Mouse (Mus musculus) bone marrow macrophage, adult 2 months (primary cell): ENCODE measurements around the gene Olfr480. TPM values are rescaled to one million over a fixed set of nuclear protein-coding genes. Genes with fewer than 3 reads are reported as not detected.

Experiments
- H3K27ac ChIP-seq: 2 replicates; pipeline ENCODE4 v1.5.1; 2012; ENCODE audit warnings: low read depth, low read length; ENCODE audit not compliant: insufficient read depth
- H3K4me1 ChIP-seq: 2 replicates; pipeline ENCODE4 v1.6.1; 2012; ENCODE audit warnings: low read length; ENCODE audit not compliant: control insufficient read depth, insufficient read depth
- H3K4me3 ChIP-seq: 2 replicates; pipeline ENCODE4 v1.5.1; 2012; ENCODE audit warnings: mild to moderate bottlenecking, low read length, moderate library complexity; ENCODE audit not compliant: insufficient read depth
- CTCF ChIP-seq: IDR thresholded peaks from 2 replicates; pipeline ENCODE4 v1.5.1; 2012; ENCODE audit warnings: low read depth, mild to moderate bottlenecking, low read length, moderate library complexity
- POLR2A ChIP-seq: IDR thresholded peaks from 2 replicates; pipeline ENCODE4 v1.6.1; 2012; ENCODE audit warnings: mild to moderate bottlenecking, low read depth, low read length, borderline replicate concordance
- polyA plus RNA-seq: library from polyadenylated mRNA; stranded (reverse); fragments of >200 nt; gene quantifications from 2 replicates; pipeline ENCODE4 v1.2.4, GENCODE M21; 2012; ENCODE audit not compliant: missing spikeins, insufficient read depth, insufficient read length

Gene Olfr480
- not detected in 2 replicates for polyA plus RNA-seq

- H3K27ac ChIP-seq = no peak within 1 kb of the TSS
- TF ChIP-seq CTCF = no peak
- TF ChIP-seq POLR2A = no peak
- no peaks in the 10 kb centered on the region for H3K4me1 ChIP-seq
- H3K4me3 ChIP-seq = no peak within 1 kb of the TSS
Measured at GRCm38 (mm10) chr7:108067246-108067645, at the start of gene Olfr480. TSS of gene Olfr480 (minus strand) at chr7:108067346.

DNA sequence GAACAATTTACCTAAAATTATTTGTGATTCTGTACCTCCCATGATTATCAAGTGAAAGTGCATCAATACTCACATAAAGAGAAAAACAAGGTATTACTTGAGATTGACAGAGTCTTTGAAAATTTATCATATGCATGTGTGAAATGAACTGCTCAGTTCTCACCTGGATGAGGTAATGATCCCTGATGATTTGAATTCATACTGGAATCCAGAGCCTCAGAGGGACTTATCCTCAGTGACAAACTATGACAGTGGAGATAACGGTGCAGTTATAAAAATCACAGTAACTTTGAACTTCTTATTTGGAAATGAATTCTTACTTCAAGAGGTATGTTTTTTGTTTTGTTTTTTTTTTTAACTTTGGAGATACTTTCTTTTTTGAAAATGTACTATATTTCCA lies 33.4 kb upstream of the Olfr480 start, which contains the start of gene Olfr483:
TSS of gene Olfr483 (plus strand) at position 301 of the 400 bp plus-strand sequence.
- Histone ChIP-seq H3K4me3 (no peak within 1 kb of the TSS), H3K27ac (no peak within 1 kb of the TSS)
- TF ChIP-seq CTCF (no peak), POLR2A (no peak)

GRCm38 (mm10) chr7:108097486-108097885 lies 30.3 kb upstream of the Olfr480 start, which contains the start of gene Olfr482:
TSS of gene Olfr482 (minus strand) at chr7:108097586.
- H3K27ac ChIP-seq = no peak within 1 kb of the TSS
- TF ChIP-seq CTCF = no peak
- TF ChIP-seq POLR2A = no peak
- H3K4me1 ChIP-seq = no peaks in the 10 kb centered on the region

More for the DNA sequence above, 33.4 kb upstream of the Olfr480 start, which contains the start of gene Olfr483:
- no peaks in the 10 kb centered on the region for H3K4me1 ChIP-seq

DNA sequence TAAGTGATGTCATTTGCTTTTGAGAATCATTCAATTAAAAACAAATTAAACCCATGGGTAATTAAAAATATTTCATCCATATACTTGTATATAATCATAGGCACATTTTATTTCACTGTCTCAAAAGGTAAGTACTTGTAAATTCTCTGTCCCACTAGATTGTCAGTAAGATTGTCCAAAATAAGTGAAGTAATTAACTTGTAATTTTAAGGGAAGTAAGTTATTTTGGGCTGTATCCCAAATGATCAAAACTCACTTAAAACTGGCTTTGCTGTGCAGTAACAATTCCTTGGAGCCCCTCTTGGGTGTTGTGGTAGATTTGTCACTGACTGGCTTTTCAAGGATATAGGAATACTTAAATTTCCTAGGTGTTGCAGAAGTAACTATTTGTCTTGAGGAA lies 12.4 kb upstream of the Olfr480 start, which contains the start of gene Olfr481:
TSS of gene Olfr481 (plus strand) at position 301 of the 400 bp plus-strand sequence.
- H3K27ac ChIP-seq = no peak within 1 kb of the TSS
- TF ChIP-seq CTCF = no peak
- TF ChIP-seq POLR2A = no peak
- no peak within 1 kb of the TSS for H3K4me3 ChIP-seq
- no peaks in the 10 kb centered on the region for H3K4me1 ChIP-seq

More at GRCm38 (mm10) chr7:108097486-108097885, 30.3 kb upstream of the Olfr480 start, which contains the start of gene Olfr482:
- H3K4me3 ChIP-seq = no peak within 1 kb of the TSS

GRCm38 (mm10) chr7:108050393-108050792 lies 16.8 kb downstream of the Olfr480 start, which contains the start of gene Olfr479:
TSS of gene Olfr479 (plus strand) at chr7:108050693.
- TF ChIP-seq CTCF (no peak), POLR2A (no peak)
- no peak within 1 kb of the TSS for H3K4me3 ChIP-seq
- no peak within 1 kb of the TSS for H3K27ac ChIP-seq
- no peaks in the 10 kb centered on the region for H3K4me1 ChIP-seq

DNA sequence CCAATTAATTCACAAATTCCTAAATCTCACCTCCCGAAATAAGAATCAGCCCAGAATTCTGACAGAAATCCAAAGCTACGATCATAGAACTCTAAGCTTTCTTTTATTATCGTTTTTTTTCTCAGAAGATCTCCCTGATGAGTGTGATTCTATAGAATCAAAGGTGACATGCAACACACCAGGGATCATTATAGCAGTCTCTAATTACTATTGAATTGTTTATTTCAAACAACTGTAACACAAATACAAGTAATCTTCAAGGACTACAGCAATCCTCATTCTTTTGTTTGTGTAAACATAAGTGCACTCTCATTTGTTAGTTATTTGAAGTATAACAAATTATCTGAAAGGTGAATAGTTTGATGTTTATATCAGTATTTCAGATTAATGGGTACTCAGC lies 33.3 kb downstream of the Olfr480 start, which contains the start of gene Olfr478:
TSS of gene Olfr478 (minus strand) at position 101 of the 400 bp plus-strand sequence.
- Histone ChIP-seq H3K27ac (no peak within 1 kb of the TSS), H3K4me1 (no peaks in the 10 kb centered on the region), H3K4me3 (no peak within 1 kb of the TSS)
- TF ChIP-seq POLR2A (no peak), CTCF (no peak)

Other genes with a start within 250 kb of the Olfr480 start
- not detected in 2 replicates for gene Olfr469, start 241.8 kb downstream of the Olfr480 start, polyA plus RNA-seq
- gene Olfr470, start 219.9 kb downstream of the Olfr480 start, polyA plus RNA-seq = not detected in 2 replicates
- not detected in 2 replicates for gene Olfr472, start 169.4 kb downstream of the Olfr480 start, polyA plus RNA-seq
- gene Olfr473, start 136.9 kb downstream of the Olfr480 start, polyA plus RNA-seq = not detected in 2 replicates
- not detected in 2 replicates for gene Olfr474, start 112.7 kb downstream of the Olfr480 start, polyA plus RNA-seq
- gene Olfr476, start 102.5 kb downstream of the Olfr480 start, polyA plus RNA-seq = not detected in 2 replicates
- gene Olfr477, start 80.7 kb downstream of the Olfr480 start, polyA plus RNA-seq = 0.29 TPM in 1 of 2 replicates, not detected in the other
- not detected in 2 replicates for gene Olfr478, start 33.4 kb downstream of the Olfr480 start, polyA plus RNA-seq
- gene Olfr479, start 16.7 kb downstream of the Olfr480 start, polyA plus RNA-seq = not detected in 2 replicates
- 0.31 TPM in 1 of 2 replicates, not detected in the other for gene Olfr481, start 12.5 kb upstream of the Olfr480 start, polyA plus RNA-seq
- gene Olfr482, start 30.2 kb upstream of the Olfr480 start, polyA plus RNA-seq = not detected in 2 replicates
- gene Olfr483, start 33.5 kb upstream of the Olfr480 start, polyA plus RNA-seq = not detected in 2 replicates
- gene Olfr484, start 60.1 kb upstream of the Olfr480 start, polyA plus RNA-seq = not detected in 2 replicates
- not detected in 2 replicates for gene Olfr485, start 92.5 kb upstream of the Olfr480 start, polyA plus RNA-seq
- not detected in 2 replicates for gene Olfr486, start 105.4 kb upstream of the Olfr480 start, polyA plus RNA-seq
- gene Olfr487, start 147.3 kb upstream of the Olfr480 start, polyA plus RNA-seq = not detected in 2 replicates
- not detected in 2 replicates for gene Olfr488, start 191.0 kb upstream of the Olfr480 start, polyA plus RNA-seq
- not detected in 2 replicates for gene Olfr490, start 221.6 kb upstream of the Olfr480 start, polyA plus RNA-seq
- gene Olfr491, start 246.1 kb upstream of the Olfr480 start, polyA plus RNA-seq = 0.87 TPM in 1 of 2 replicates, not detected in the other